In genomic region chr17:92628816-92629614, GRCm38 (mm10) we compare ENCODE assay signal across 17 mouse cellular contexts.
"Had no signal": no experiment of that assay in that cellular context is flagged by ENCODE, and none has a peak within 500 bp of the region (broad histone marks: within the 10 kb centered on the region; RNA-seq: fewer than 3 reads in every experiment).

No protein-coding gene starts in this region.

- H3K4me2 ChIP-seq: kidney, embryonic 15.5 days; midbrain, embryonic 12.5 days; midbrain, embryonic 15.5 days; neural tube, embryonic 12.5 days; neural tube, embryonic 15.5 days; stomach, embryonic 15.5 days had no signal

- H3K36me3 ChIP-seq: kidney, embryonic 15.5 days; midbrain, embryonic 12.5 days; midbrain, embryonic 15.5 days; neural tube, embryonic 12.5 days; neural tube, embryonic 15.5 days; stomach, embryonic 15.5 days had no signal

- H3K27ac ChIP-seq: kidney, embryonic 15.5 days; macrophage; midbrain, embryonic 12.5 days; midbrain, embryonic 15.5 days; neural tube, embryonic 12.5 days; neural tube, embryonic 15.5 days; stomach, embryonic 15.5 days had no signal

- H3K9ac ChIP-seq: kidney, embryonic 15.5 days; midbrain, embryonic 12.5 days; midbrain, embryonic 15.5 days; neural tube, embryonic 12.5 days; neural tube, embryonic 15.5 days; stomach, embryonic 15.5 days had no signal

- H3K9me3 ChIP-seq: kidney, embryonic 15.5 days; midbrain, embryonic 12.5 days; midbrain, embryonic 15.5 days; neural tube, embryonic 12.5 days; neural tube, embryonic 15.5 days; stomach, embryonic 15.5 days had no signal

- H3K27me3 ChIP-seq: kidney, embryonic 15.5 days; midbrain, embryonic 12.5 days; midbrain, embryonic 15.5 days; neural tube, embryonic 12.5 days; neural tube, embryonic 15.5 days; stomach, embryonic 15.5 days had no signal

- ATAC-seq: intestine, postnatal 0 days; midbrain, embryonic 15.5 days had no signal

- DNase-seq: kidney, adult 8-10 months; kidney, postnatal 10 days; kidney, postnatal 36 days; lung, adult 2 months; lung, postnatal 14 days; right cerebral cortex, adult 18-20 months; right cerebral cortex, postnatal 14 days; spleen, adult 18-20 months; thymus, postnatal 25 days had no signal

- H3K4me1 ChIP-seq: kidney, embryonic 15.5 days; midbrain, embryonic 12.5 days; midbrain, embryonic 15.5 days; neural tube, embryonic 12.5 days; neural tube, embryonic 15.5 days; stomach, embryonic 15.5 days had no signal

- H3K4me3 ChIP-seq: kidney, embryonic 15.5 days; midbrain, embryonic 12.5 days; midbrain, embryonic 15.5 days; neural tube, embryonic 12.5 days; neural tube, embryonic 15.5 days; stomach, embryonic 15.5 days had no signal
